Mouse (Mus musculus) cerebellum, postnatal 36 days (tissue): ENCODE data around the gene Tulp1.
"Not testable (repeated sequence)": the region's sequence is repeated elsewhere in the genome, so short reads cannot be mapped to it uniquely, and the experiment has no call there.

Experiments
- DNase-seq, 2 experiments: peaks; one replicate each; pipeline ENCODE4 v3.0.0; 2021 to 2022; ENCODE audit warnings: mixed read lengths in 2 of 2

The Tulp1 gene

GRCm38 (mm10) chr17:28368449-28368848 is 3.4 kb upstream of the Tulp1 start:
- DNase-seq: peak; percentile 60 to 61

- no peak for DNase-seq
These were observed 1.5 kb downstream of the Tulp1 start for GRCm38 (mm10) chr17:28363507-28363906.

GRCm38 (mm10) chr17:28362653-28363292 is 2.2 kb downstream of the Tulp1 start:
- no peak for DNase-seq

- no peak for DNase-seq
These were observed 2.9 kb downstream of the Tulp1 start for GRCm38 (mm10) chr17:28361921-28362652.

GRCm38 (mm10) chr17:28360531-28361277 is 4.3 kb downstream of the Tulp1 start:
- no peak for DNase-seq

- not testable (repeated sequence) for DNase-seq
These were observed 6.3 kb downstream of the Tulp1 start for GRCm38 (mm10) chr17:28358576-28359261.

GRCm38 (mm10) chr17:28355871-28356270 is 9.2 kb downstream of the Tulp1 start:
- DNase-seq: no peak

GRCm38 (mm10) chr17:28352018-28352417 is 13.0 kb downstream of the Tulp1 start:
- DNase-seq: no peak

- DNase-seq: no peak
These were observed 13.6 kb downstream of the Tulp1 start for GRCm38 (mm10) chr17:28351353-28351890.

GRCm38 (mm10) chr17:28350466-28351352 is 14.3 kb downstream of the Tulp1 start, which contains the start of gene Tead3:
Tead3 (minus strand) TSS chr17:28350817.
- DNase-seq: no peak

- no peak for DNase-seq
These were observed 15.0 kb downstream of the Tulp1 start for GRCm38 (mm10) chr17:28349901-28350465.

- DNase-seq: no peak
These were observed 15.7 kb downstream of the Tulp1 start for GRCm38 (mm10) chr17:28349264-28349880.

GRCm38 (mm10) chr17:28348211-28348610 is 16.8 kb downstream of the Tulp1 start:
- DNase-seq: no peak

- DNase-seq: no peak
These were observed 17.7 kb downstream of the Tulp1 start for GRCm38 (mm10) chr17:28347327-28347726.

- DNase-seq: no peak
These were observed 19.1 kb downstream of the Tulp1 start for GRCm38 (mm10) chr17:28345882-28346281.

GRCm38 (mm10) chr17:28345271-28345721 is 19.7 kb downstream of the Tulp1 start:
- DNase-seq: no peak

- DNase-seq: no peak
These were observed 20.4 kb downstream of the Tulp1 start for GRCm38 (mm10) chr17:28344670-28345069.

GRCm38 (mm10) chr17:28344050-28344607 is 20.9 kb downstream of the Tulp1 start:
- no peak for DNase-seq

GRCm38 (mm10) chr17:28341091-28341490 is 23.9 kb downstream of the Tulp1 start:
- peak; percentile 23 to 60 for DNase-seq

- DNase-seq: no peak
These were observed 24.4 kb downstream of the Tulp1 start for GRCm38 (mm10) chr17:28340578-28340977.
